Mouse (Mus musculus): Measurements from ENCODE around the gene Ifitm3.

GRCm38 (mm10) chr7:141048226-141049218 lies 38.0 kb upstream of the Ifitm3 start:
- TF ChIP-seq CTCF (IDR thresholded peaks at IDR 0.05; ENCODE audit: low read depth), result peak; percentile 96
- no peak for TF ChIP-seq EP300 (IDR thresholded peaks at IDR 0.05; ENCODE audit: low read depth)

Measured in liver, embryonic 14.5 days (tissue).